Mouse (Mus musculus) G1E-ER4 (cell line): ENCODE data around the gene Mrpl18. TPM values are rescaled to one million over a fixed set of nuclear protein-coding genes. Genes with fewer than 3 reads are reported as not detected.

Experiments used
- GATA1 ChIP-seq: IDR thresholded peaks from one replicate; pipeline ENCODE4 v1.8.0; 2012; ENCODE audit warnings: low read length, inconsistent platforms
- polyA plus RNA-seq: library from polyadenylated mRNA; stranded (reverse); fragments of >175 nt; gene quantifications from 2 replicates; pipeline ENCODE4 v1.2.3, GENCODE M21; 2012

The Mrpl18 gene
- polyA plus RNA-seq, 1 experiment, result 64.7 TPM

DNA sequence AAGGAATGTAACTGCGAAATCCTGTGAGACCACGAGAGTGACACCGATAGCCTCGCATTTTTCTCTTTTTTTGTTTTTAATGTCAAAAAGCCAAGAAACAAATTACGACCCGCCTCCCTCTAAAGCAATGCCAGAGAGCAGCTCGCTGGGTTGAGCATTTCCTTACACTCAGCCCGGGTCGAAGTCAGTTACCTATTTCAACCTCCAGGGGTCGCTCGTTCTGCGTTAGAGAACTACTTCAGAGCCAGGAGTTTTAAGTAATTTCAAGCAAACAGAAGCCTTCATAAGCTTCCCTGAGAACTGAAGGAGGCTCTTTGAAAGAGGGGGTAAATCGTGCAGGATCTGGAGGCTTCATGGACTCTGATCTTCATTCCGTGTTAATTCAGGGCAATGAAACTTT is 36.0 kb downstream of the Mrpl18 start:
- no peak for TF ChIP-seq GATA1

DNA sequence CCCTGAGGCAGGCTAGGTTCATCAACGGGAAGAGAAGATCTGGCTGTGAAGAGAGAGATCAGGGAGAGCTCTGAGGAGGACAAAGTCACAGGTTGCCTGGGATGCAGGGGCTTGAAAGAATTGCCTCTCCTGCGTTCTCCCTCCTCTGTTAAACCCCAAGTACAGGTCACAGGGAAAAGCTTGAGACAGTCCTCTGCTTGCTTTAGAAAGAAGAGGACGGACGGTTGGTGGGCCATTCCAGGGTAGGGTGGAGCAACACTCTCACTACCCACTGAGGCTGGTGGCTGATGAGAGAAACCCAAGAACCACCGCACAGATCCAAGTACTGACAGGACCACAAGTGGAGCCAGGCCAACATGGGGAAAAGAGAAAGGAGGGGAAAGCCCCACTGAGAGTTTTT is 40.4 kb downstream of the Mrpl18 start, which contains the start of gene Mrgprh:
Gene Mrgprh, plus strand, starts transcription at position 301 of the 400 bp plus-strand sequence.
- TF ChIP-seq GATA1, result no peak

- TF ChIP-seq GATA1, result no peak
Observed at GRCm38 (mm10) chr17:12872275-12873028, 43.7 kb downstream of the Mrpl18 start.

DNA sequence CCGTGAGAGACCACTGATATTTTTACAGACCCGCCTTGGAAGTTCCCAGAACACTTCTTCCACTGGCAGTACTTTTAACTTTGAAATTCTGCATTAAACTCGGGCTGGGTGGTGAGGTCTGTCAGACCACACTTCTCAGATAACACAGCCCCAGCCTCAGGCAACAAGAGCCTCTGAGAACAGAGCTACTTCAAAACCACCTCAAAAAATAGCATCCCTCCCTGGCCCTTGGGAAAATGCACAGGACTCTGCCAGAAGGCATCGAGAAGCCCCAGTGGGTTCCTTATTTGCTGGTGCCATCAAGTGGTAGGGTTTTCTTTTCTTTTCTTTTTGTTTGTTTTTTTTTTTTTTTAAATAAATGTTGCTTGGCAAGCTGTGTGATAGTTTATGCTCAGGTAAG is 47.5 kb downstream of the Mrpl18 start:
- TF ChIP-seq GATA1, result no peak

DNA sequence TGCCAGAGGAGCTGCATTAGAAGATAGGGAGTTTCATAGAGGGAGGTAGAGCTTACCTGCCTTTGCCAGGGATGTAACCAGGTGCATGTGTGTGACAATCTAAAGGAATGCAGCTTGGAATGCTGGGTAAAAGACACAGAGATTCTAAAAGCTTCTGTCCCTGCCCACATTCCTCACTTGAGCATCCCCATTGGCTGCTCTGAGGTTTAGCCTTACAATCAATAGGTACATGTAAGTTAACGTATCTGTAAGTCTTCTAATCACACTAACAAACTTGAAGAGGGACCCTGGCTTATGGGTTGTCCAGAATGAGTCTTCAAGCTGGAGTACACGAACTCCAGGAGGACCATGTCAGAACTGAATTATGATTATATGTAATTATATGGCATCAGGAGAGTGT is 48.1 kb downstream of the Mrpl18 start, which contains the start of gene Mas1:
Gene Mas1, minus strand, starts transcription at position 101 of the 400 bp plus-strand sequence.
- no peak for TF ChIP-seq GATA1

DNA sequence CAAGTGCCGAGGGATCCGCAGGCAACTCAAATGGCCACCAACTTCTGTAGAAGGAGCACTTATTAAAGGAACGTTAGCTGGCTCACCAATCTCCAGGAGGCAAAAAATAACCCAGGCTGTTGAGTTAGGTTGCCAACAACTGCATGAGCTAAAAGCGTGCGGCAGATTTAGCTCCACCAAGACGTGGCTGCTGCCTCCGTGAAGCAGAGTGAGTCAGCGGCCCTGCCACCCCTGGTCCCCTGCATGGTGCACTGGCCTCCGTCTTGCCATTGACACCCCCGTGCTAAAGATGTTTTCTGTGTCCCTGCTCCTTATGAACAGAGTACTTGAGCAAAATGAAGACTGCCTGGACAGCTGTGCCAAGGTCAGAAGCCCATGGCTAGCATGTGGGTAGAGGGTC is 49.3 kb downstream of the Mrpl18 start:
- no peak for TF ChIP-seq GATA1

DNA sequence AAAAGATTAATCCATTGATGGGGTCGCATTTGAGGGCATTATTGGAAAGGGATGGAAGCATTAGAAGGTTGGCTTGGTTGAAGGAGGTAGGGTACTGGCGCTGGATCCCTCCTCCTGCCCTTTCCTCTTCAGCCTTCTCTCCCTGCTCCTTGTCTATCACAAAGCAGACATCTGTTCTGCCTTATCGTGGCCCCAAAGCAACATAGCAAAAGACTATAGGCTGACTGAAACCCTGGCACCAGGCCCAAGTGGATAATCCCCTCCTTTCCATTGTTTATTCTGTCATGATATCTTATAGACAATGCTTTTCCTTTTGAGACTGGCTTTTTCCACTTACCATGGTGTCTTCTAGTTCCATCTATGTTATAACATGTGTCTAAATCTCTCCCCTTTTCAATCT is 50.7 kb downstream of the Mrpl18 start:
- no peak for TF ChIP-seq GATA1

- TF ChIP-seq GATA1, result no peak
Observed at GRCm38 (mm10) chr17:12864111-12864510, 52.0 kb downstream of the Mrpl18 start.

Other genes with a start within 250 kb of the Mrpl18 start
- not detected in 2 replicates for gene Slc22a1, start 240.5 kb downstream of the Mrpl18 start, polyA plus RNA-seq
- gene Igf2r, start 146.7 kb downstream of the Mrpl18 start, polyA plus RNA-seq, result 7.4 and 7.5 TPM in 2 replicates
- not detected in 2 replicates for gene Mas1, start 48.2 kb downstream of the Mrpl18 start, polyA plus RNA-seq
- not detected in 2 replicates for gene Mrgprh, start 40.3 kb downstream of the Mrpl18 start, polyA plus RNA-seq
- not detected in 2 replicates for gene Pnldc1, start 6.1 kb downstream of the Mrpl18 start, polyA plus RNA-seq
- 23.7 and 53.6 TPM in 2 replicates for gene Tcp1, start 644 bp downstream of the Mrpl18 start, polyA plus RNA-seq
- 0.05 TPM in 1 of 2 replicates, not detected in the other for gene Acat3, start 24.3 kb upstream of the Mrpl18 start, polyA plus RNA-seq
- 20.6 and 26.4 TPM in 2 replicates for gene Acat2, start 44.4 kb upstream of the Mrpl18 start, polyA plus RNA-seq
- 37.2 and 50.4 TPM in 2 replicates for gene Wtap, start 77.8 kb upstream of the Mrpl18 start, polyA plus RNA-seq
- gene Sod2, start 90.5 kb upstream of the Mrpl18 start, polyA plus RNA-seq, result 554 and 793 TPM in 2 replicates
- gene Gpr31b, start 136.0 kb upstream of the Mrpl18 start, polyA plus RNA-seq, result not detected in 2 replicates
- not detected in 2 replicates for gene Tcp10b, start 144.8 kb upstream of the Mrpl18 start, polyA plus RNA-seq
- gene Unc93a, start 215.5 kb upstream of the Mrpl18 start, polyA plus RNA-seq, result not detected in 2 replicates